Mouse (Mus musculus) cerebellum, adult 2 months (tissue): Measurements from ENCODE around the gene 4921524J17Rik. TPM values are rescaled to one million over a fixed set of nuclear protein-coding genes. Genes with fewer than 3 reads are reported as not detected.
A peak's percentile ranks its signal among the peaks of the same experiment; 100 is the strongest.

ENCODE experiments used
- DNase-seq, 2 experiments: peaks; one replicate each; pipeline ENCODE4 v3.0.0; 2021
- H3K27ac ChIP-seq: fragments of 200-500 bp; 2 replicates; pipeline ENCODE4 v1.5.1; 2012; ENCODE audit warnings: low read length, control low read depth, inconsistent platforms; ENCODE audit not compliant: insufficient read depth
- H3K27me3 ChIP-seq: fragments of 200-500 bp; 2 replicates; pipeline ENCODE4 v1.6.1; 2012; ENCODE audit warnings: inconsistent platforms, mild to moderate bottlenecking, low read length, moderate library complexity; ENCODE audit not compliant: control insufficient read depth, insufficient read depth
- H3K4me1 ChIP-seq: fragments of 200-500 bp; 2 replicates; pipeline ENCODE4 v1.6.1; 2011; ENCODE audit warnings: low read length; ENCODE audit not compliant: control insufficient read depth, insufficient read depth
- H3K4me3 ChIP-seq: fragments of 200-500 bp; replicated peaks from 2 replicates; pipeline ENCODE3; 2011; ENCODE audit warnings: mild to moderate bottlenecking, low read depth, low read length, control low read depth; ENCODE audit not compliant: insufficient read depth
- CTCF ChIP-seq: fragments of 200-500 bp; IDR thresholded peaks from 2 replicates; pipeline ENCODE4 v1.5.1; 2011; ENCODE audit warnings: low read depth, mild to moderate bottlenecking, control low read depth, low read length, moderate library complexity, borderline replicate concordance; ENCODE audit not compliant: insufficient read depth
- POLR2A ChIP-seq: fragments of 200-500 bp; IDR thresholded peaks from 2 replicates; pipeline ENCODE4 v1.6.1; 2011; ENCODE audit warnings: low read length, control low read depth, borderline replicate concordance; ENCODE audit not compliant: insufficient read depth
- WGBS: fragments of 180-500 bp; shearing (Covaris S2); methylation state at CpG from one replicate; pipeline ENCODE4 v1.1.7; 2018; 5-methylcytosine and 5-hydroxymethylcytosine counted together
- polyA plus RNA-seq: library from polyadenylated mRNA; depleted of rRNA; stranded (reverse); fragments of >200 nt; gene quantifications from 2 replicates; pipeline ENCODE4 v1.2.3, GENCODE M21; 2012

The 4921524J17Rik gene
- polyA plus RNA-seq, 1 experiment: 13.8 TPM

GRCm38 (mm10) chr8:85473246-85473645 lies 40.6 kb upstream of the 4921524J17Rik start:
- no peak for DNase-seq
- WGBS: 93% methylated on average over 4 of the region's 4 CpGs
- no peaks in the 10 kb centered on the region for H3K27me3 ChIP-seq
- TF ChIP-seq POLR2A (no peak), CTCF (no peak)
- no peak overlapping the region for H3K4me3 ChIP-seq
- no peaks in the 10 kb centered on the region for H3K4me1 ChIP-seq
- no peak overlapping the region for H3K27ac ChIP-seq

DNA sequence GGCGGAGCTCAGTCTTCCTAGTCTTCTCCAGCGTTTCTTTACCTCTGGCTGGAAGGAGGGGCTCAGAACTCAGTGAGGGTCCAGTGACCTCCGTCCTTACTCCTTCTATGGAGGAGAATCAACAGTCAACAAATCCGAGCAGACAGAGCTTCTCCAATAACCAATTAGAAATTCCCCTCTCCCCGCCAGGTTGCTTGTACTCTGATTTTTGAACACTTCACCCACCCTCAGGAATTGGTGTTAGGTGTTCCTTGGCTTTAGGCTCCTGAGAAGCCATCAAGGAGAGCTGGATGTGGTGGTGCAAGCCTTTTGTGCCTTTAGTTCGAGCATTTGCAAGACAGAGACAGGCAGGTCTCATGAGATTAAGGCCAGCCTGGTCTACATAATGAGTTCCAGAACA lies 40.2 kb upstream of the 4921524J17Rik start:
- no peak overlapping the region for H3K4me3 ChIP-seq
- DNase-seq: no peak
- no peaks in the 10 kb centered on the region for H3K4me1 ChIP-seq
- H3K27ac ChIP-seq: no peak overlapping the region
- 70% methylated on average over 6 of the region's 6 CpGs for WGBS
- TF ChIP-seq CTCF (no peak), POLR2A (no peak)
- no peaks in the 10 kb centered on the region for H3K27me3 ChIP-seq

DNA sequence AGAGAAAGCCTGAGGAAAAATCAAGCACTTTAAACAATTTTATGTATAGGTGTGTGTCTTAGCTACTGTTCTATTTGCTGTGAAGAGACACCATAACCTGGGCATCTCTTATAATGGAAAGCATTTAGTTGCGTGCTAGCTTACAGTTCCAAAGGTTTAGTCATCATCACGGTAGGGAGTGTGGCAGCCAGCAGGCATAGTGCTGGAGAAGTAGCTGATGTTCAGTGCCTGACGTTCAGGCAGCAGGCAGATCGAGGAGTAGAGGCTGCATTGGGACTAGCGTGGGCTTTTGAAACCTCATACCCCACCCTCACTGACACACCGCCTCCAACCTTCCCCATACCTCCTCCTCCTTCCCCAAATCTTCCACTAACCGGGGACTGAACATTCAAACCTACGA lies 38.1 kb upstream of the 4921524J17Rik start:
- H3K4me1 ChIP-seq: no peaks in the 10 kb centered on the region
- H3K27ac ChIP-seq: no peak overlapping the region
- 66% methylated on average over 8 of the region's 8 CpGs for WGBS
- no peak for TF ChIP-seq CTCF
- TF ChIP-seq POLR2A: no peak
- no peaks in the 10 kb centered on the region for H3K27me3 ChIP-seq
- H3K4me3 ChIP-seq: no peak overlapping the region
- no peak for DNase-seq

- no peak for DNase-seq
- TF ChIP-seq POLR2A (no peak), CTCF (no peak)
- Histone ChIP-seq H3K4me1 (no peaks in the 10 kb centered on the region), H3K27ac (no peak overlapping the region), H3K27me3 (no peaks in the 10 kb centered on the region), H3K4me3 (no peak overlapping the region)
- WGBS: 73% methylated on average over 4 of the region's 4 CpGs
Measured at GRCm38 (mm10) chr8:85466056-85466455, 33.4 kb upstream of the 4921524J17Rik start.

GRCm38 (mm10) chr8:85464316-85464715 lies 31.7 kb upstream of the 4921524J17Rik start:
- no peak for DNase-seq
- H3K27ac ChIP-seq: no peak overlapping the region
- no peaks in the 10 kb centered on the region for H3K4me1 ChIP-seq
- TF ChIP-seq CTCF (no peak), POLR2A (no peak)
- H3K4me3 ChIP-seq: no peak overlapping the region
- H3K27me3 ChIP-seq: no peaks in the 10 kb centered on the region

DNA sequence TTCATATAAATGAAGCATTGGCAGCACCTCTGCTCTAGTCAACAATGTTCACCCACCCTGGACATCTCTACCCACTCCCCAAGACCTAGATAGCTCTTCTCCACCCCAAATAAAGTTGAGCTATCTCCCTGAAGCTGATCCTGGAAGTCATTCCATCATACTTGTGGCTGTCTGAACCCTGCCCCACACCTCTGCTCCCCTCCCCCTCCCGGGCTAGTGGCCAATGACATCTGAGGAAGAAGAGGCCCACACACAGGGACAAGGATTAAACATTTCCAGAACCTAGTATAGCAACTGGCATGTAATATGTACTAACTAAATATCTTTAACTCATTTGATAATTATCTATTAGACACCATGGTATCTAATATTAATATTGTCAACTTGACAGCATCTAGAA lies 29.8 kb upstream of the 4921524J17Rik start:
- Histone ChIP-seq H3K27me3 (no peaks in the 10 kb centered on the region), H3K27ac (no peak overlapping the region), H3K4me1 (no peaks in the 10 kb centered on the region), H3K4me3 (no peak overlapping the region)
- 93% methylated on average over 1 of the region's 1 CpGs for WGBS
- no peak for DNase-seq
- TF ChIP-seq POLR2A (no peak), CTCF (no peak)

DNA sequence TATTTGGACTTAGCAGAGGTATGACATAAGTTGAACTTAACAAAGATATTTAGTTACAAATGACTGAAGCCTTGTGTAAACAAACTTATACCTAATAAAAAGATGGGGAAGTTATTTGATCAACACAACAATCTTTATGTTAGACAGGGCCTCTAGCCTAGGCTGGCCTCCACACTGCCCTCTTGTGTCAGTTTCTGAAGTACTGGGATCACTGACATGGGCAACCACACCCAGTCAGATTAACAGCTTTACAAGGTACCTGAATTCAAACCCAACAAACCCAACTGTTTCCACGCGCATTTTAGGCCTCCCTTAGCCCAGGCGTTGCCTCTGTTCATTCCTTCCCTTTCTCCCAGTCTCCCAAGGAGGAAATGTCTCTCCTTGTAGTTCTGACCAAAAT lies 28.7 kb upstream of the 4921524J17Rik start:
- WGBS: 76% methylated on average over 3 of the region's 3 CpGs
- Histone ChIP-seq H3K4me1 (no peaks in the 10 kb centered on the region), H3K27me3 (no peaks in the 10 kb centered on the region), H3K27ac (no peak overlapping the region), H3K4me3 (no peak overlapping the region)
- no peak for TF ChIP-seq CTCF
- no peak for TF ChIP-seq POLR2A
- no peak for DNase-seq

DNA sequence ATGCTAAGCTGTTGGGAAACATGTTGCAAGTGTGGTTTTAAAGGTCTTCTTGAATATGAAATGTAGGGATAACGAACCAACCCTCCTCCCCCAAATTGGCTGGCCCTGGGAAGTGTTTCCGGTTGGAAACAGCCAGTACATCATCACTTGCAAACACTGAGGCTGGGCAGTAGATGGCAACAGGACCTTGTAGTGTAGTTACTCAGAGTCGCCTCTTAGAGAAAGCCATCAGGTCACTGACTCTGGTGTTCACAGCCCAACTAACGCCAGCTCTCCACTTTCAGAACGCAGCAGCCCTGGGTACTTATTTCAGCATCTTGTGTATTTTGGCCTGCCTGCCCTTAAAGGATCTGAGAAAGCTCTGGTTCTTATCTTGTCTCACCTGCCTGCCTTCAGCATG lies 28.2 kb upstream of the 4921524J17Rik start:
- Histone ChIP-seq H3K4me3 (no peak overlapping the region), H3K27me3 (no peaks in the 10 kb centered on the region), H3K4me1 (no peaks in the 10 kb centered on the region), H3K27ac (no peak overlapping the region)
- WGBS: 36% methylated on average over 5 of the region's 5 CpGs
- no peak for TF ChIP-seq POLR2A
- TF ChIP-seq CTCF: peak; percentile 6; the same call in 1 of the 2 replicates
- DNase-seq: no peak

GRCm38 (mm10) chr8:85459582-85459981 lies 26.9 kb upstream of the 4921524J17Rik start:
- DNase-seq: no peak
- TF ChIP-seq POLR2A: no peak
- TF ChIP-seq CTCF: no peak
- no peaks in the 10 kb centered on the region for H3K27me3 ChIP-seq
- WGBS: 68% methylated on average over 3 of the region's 3 CpGs
- H3K4me1 ChIP-seq: no peaks in the 10 kb centered on the region
- no peak overlapping the region for H3K27ac ChIP-seq
- no peak overlapping the region for H3K4me3 ChIP-seq
